Mouse (Mus musculus): Measurements from ENCODE around the gene Cyb5d1.
A peak's percentile ranks its signal among the peaks of the same experiment; 100 is the strongest.

The Cyb5d1 gene

DNA sequence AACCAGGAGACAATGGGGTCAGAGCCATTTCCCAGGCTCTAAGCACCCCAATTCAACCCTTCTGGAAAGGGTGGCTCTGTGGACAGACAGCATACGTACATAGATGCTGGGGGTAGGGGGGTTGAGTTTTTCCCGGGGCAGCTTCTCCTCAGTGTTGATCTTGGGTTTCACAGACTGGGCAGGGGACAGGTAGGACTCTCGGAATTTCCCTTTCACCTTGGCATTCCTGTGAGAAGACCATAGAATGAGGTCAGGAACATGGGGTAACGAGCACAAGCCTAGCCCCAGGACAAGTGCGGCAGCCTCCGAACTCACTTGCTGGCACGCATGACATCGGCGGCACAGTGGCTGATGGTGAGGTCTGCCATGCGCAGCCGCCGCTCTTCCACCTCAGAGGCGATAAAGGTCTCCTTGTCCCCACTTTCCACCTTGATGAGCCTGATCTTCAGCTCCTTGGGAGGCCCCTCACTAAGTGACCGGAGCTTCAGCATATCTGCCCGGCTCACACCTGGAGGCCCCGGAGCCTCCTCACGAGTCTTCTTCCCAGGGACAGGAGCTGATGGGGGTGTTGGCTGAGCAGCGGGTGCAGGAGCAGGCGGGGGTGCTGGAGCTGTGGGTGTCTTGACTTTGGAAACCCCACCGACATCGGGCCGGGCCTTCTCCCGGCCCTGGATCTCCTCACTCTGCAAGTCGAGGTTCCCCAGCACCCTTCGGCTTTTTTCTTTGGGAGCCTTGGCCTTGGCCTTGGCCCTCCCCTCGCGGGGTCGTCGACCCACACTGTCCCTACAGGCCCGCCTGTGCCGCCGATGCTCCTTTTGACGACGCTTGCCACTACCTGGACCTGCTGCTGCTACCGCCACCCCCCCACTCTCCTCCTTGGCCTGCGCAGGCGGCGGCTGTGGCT lies 8.5 kb upstream of the Cyb5d1 start:
- DNase-seq: peak; percentile 28 to 36

DNA sequence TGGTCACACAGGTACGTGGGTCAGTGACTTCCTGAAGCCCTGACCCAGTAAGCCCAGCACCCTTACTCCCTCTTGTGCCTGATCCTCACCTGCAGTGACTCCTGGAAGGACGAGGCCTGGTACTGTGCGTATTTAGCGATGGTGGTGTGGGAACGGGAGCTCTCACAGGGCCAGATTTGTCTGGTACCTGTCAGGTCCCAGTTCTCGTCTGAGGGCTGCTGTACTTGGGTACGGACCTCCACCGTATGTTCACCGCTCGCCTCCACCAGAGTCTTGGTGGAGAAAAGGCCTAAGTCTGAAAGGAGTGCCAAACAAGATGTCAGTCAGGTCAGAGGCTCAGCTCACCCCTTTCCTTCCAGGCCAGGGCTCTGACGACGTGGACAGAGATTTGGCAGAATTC lies 6.6 kb upstream of the Cyb5d1 start:
- DNase-seq: peak in 1 of 2 experiments; percentile 26

DNA sequence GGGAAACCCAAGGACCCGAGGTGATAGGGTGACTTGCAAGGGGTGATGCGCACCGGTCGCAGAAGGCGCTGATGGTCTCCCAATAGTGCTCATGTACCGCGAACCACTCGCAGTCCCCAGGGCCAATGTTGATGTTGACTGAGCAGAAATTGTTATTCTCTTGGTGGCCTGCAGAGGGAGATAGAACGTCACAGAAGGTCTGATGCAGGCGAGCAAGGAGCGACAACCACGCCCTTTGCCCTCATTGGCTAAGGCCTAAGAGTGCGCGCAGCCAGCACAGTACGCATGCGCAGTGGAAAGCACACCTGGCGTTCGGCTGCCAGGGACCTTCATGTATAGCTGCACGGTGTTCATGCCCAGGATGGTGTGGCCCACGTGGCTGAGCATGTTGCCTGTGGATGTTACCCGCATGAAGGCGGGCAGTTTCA lies 5.8 kb upstream of the Cyb5d1 start:
- DNase-seq: peak; percentile 95 to 96

DNA sequence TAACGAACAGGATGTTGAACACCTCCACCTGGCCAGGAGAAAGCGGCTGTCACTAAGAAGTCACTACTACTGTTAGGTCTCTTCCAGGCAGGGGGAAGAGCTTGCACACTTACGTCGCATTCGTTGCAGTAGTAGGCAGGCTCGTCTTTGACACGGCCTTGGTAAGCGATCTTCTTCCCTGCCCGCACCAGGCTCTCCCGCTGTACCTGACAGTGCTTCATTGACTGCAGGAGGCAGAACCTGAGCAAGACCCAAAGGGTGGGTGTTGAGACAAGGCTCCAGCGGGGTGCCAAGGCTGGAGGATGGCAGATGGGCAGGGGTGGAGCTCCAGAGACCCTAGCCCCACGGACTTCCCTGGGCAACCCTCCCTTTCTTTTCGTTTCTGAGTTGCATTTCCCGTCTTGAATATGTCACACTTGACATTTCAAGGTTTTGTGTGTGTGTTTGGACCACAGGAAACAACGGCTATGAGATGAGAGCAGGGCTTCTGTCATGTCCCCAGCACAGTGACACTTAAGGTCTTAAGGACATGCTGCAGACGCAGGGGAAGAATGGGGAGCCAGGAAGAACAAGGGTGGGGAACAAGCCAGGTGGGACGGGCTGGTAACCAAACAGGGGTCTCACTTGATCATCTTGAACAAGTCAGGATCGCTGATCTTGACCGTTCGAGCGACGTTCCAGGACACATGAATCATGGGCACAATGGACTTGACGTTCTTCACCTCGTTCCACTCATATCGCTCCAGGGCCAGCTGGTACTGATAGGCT lies 4.8 kb upstream of the Cyb5d1 start:
- peak; percentile 34 to 45 for DNase-seq

DNA sequence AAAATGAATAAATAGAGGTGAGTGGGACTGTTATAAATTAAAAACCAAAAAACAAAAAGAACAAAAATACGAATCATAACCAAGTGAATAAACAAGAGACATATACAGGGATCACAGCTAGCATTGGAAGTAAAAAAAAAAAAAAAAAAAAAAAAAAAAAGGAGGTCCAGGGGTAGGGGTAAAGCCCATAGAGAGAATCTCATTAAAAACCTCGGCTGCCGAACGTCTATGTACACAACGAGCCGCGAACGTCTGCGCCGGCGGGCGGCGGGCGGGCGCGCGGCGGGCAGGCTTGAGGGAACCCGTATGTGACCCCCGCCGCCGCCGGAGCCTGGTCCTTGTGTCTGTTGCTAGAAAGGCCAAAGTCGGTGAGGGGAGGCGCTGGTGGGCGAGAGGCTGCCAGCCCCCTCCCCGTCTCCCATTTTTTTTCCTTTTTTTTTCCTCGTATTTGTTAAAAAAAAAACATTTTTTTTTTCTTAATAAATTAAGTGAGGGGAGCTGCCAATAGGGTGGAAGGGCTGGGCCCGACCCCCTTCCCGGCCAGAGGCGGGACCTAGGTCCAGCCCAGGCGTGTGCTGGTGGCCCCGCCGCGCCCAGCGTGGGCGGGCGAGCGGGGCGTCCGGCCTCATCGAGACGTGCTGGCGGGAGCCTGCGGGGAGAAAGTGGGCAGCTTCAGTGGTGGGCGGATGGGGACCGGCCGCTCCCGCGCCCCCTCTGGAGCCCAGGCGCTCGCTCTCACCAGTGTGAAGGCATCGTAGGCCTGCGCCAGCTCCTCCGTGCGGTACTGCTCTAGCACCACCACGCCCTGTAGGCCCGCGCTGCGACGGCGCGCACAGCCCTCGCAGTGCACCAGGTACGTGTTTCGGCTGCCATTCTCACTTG lies 4.0 kb upstream of the Cyb5d1 start:
- peak; percentile 40 to 47 for DNase-seq

DNA sequence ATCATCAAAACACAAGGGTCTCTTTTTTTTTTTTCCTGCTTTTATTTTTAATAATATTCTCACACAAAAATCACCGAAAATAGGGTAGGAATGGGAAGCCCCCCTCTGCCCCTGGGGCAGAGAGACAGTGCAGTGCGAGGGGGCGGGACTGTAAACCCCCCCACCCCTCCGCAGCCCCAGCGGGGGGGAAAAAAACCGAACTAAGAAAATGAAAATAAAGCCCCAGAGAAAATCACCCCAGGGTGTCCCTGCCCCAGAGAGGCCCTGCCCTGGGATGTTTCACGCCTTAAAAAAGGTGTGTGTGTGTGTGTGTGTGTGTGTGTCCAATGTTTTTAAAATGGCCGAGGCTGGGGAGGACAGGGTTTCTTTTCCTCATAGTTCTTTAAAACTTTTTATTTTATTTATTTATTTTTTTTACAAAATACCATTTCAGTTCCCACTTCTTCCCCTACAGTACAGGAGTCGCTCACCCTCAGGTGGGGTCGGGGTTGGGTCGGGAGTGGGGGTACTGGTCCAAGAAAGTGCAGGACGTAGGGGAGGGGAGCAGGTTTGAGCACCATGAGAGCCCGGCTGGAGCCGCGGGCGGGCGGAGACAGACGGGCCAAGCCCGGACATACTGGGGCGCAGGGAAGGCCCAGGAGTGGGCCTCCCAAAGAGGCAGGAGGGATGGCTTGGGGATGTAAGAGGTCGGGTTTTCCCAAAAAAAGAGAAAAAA lies 3.2 kb upstream of the Cyb5d1 start:
- peak; percentile 38 to 52 for DNase-seq

DNA sequence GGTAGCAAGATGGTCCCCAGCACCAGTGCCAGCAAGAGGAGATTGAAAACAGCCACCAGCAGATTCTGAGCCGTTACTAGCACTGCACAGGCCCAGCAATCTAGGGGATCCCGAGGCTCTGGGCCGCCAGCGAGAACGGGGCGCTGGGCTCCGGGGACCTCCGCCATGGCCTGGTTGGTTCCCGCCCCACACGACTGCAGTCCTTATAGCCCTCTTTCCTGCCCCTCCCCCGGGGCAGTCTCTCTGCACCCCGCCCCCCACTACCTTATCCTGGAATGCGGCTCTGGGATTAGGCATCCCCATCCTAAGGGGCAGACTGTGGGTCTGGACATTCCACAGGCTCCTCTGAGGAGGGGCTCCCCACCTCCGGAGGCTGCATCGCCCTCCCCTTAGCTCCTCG lies 2.6 kb upstream of the Cyb5d1 start, which contains the start of gene Tmem88:
Gene Tmem88 (minus strand): TSS at position 176 of the 400 bp plus-strand sequence.
- peak; percentile 50 to 55 for DNase-seq

DNA sequence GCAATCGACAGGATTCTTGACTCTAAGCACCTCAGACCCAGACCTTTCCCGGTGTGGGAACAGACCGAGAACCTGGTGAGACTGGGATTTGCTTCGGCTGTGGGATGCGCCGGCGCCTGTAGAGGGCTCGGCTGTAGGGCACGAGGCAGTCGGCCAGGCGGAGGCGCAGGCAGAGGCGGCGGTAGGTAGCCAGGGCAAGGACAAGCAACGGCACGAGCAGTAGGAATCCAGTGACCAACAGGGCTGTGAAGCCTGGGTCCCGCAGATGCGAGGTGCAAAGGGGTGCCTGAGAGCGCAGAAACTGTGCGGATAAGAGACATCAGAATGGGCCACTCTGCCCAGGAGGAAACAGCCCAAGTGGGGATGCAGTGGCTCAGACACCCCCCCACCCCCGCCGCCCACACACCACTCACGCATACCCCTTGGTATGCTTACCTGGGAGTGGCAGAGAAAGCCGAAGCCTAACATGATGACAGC lies 2.2 kb upstream of the Cyb5d1 start:
- DNase-seq: peak; percentile 51 to 62

DNA sequence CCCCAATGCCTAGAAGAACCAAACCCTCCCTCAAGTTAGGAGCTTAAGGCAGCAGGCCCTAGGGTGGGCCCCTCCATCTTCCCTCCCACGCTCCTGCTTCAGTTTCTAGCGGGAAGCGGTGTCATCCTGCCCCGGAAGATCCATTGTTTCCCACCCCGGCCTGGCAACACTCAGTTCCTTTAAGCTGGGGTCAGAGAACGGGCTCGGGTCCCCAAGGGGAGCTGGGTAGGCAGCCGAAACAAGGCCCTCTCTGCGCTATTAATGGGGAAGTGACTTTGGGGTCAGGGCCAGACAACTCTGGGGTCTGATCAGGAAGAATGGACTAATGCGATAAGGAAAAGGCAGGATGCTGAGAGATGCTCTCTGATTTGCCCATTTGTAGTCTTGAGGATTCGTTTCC lies 1.3 kb upstream of the Cyb5d1 start:
- DNase-seq: peak; percentile 34 to 48

DNA sequence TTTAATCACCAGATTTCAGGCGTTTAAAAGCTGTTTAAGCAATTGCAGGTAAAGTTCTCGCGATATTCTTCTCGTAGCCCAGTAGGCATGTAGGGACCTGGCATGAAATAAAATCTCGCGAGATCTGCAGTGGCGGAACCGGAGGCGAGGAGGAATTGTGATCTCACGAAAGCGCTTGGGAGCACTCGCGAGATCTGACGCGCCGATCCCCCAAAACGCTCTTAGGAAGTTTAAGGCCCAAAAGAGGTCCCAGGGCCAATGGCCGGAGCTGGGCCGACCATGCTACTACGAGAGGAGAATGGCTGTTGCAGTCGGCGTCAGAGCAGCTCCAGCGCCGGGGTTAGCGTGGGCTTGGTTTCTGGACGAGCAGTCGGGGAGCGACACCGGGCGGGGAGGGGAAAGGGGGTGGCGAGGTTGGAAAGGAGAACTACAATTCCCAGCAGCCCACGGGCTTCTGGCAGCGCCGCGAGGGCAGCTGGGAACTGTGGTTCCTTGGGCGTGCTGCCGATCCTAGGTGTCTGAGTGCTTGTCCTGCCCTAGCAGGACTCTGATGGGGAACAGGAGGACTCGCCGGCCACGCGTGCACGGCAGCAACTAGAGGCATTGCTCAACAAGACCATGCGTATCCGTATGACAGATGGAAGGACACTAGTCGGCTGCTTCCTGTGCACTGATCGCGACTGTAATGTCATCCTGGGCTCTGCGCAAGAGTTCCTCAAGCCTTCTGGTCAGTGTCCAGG lies 373 bp upstream of the Cyb5d1 start:
- peak; percentile 97 to 98 for DNase-seq

DNA sequence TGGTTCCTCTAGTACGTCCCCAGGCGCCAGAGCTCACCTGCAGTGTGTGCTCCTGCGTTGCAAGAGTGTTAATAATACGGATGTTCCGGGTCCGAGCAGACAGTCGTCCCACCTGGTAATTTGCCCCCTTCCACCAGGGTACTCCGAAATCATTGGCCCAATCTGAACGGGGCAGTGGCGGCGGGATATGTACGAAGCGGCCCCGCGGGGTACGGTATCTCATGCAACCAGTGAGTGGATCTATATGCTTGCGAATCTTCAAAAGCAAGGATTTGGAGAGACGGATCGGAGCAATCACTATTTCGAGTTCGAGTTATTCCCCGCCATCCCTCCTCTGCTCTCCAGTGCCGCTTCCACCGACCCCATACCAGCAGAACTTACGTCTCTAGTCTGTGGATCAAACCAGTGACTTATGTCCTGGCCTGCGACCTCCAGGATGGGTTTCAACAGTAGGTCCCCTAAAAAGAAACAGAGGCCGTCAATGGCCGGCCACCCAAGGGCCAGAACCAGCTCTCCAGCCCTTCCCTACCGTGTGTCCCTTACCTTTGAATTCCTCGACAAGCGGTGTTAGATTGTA lies 752 bp downstream of the Cyb5d1 start:
- DNase-seq: peak in 1 of 2 experiments; percentile 36

DNA sequence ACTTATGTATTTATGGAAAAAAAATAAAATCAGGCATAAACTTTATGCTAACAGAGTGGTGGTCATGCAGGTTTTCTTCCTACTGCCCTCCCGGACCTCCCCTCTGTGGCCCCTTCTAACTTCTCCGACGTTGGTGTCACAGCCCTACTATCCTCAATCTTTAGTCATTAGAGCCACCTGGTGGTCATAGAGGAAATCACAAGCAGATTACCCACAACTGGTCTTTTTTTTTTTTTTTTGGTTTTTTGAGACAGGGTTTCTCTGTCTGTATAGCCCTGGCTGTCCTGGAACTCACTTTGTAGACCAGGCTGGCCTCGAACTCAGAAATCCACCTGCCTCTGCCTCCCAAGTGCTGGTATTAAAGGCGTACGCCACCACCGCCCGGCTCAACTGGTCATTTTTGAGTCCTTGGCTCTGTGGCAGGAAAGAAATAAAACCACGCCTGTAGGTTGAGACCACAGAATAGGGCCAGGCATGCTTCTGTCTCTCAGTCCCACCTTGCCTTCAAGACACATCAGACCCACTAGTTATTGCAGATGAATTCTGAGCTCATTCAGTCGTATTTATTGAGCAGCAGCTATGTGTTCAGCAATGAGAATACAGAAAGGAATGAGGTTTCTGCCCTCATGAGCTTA lies 4.9 kb downstream of the Cyb5d1 start:
- DNase-seq: peak; percentile 90 to 93

DNA sequence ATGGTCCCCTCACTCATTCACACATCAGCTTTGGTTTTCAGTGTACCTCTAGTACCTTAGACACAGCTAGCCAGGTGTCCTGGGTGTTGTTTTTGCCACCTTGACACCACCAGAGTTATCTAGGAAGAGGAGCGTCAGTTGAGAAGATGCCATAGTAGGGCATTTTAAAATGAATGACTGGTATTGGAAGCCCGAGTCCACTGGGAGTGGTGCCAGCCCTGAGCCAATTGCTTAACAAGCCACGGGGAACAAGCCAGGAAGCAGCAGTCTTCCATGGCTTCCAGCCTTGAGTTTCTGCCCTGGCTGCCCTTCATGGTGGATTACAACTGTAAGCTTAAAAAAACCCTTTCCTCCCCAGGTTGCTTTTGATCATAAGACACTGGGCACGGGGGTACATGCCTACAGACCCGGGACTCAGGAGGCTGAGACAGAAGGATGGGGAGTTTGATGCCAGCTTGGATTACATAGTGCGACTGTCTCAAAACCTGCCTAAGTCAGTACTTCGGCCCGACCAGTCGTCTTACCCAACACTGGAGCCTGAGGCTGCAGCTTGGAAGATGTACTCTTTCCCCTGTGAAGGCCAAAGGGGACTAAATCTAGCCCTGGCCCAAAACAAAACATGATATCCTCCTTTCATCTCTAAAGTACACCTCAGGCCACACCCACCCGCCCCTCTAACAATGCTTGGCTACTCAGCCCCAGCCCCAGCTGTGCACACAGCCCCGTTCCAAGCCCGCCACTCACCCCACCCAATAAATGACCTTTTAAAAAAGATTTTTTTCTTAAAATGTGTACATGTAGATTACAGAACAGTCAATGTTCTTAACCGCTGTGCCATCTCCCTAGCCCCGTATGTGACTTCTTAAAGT lies 5.7 kb downstream of the Cyb5d1 start:
- DNase-seq: peak; percentile 83 to 85

DNA sequence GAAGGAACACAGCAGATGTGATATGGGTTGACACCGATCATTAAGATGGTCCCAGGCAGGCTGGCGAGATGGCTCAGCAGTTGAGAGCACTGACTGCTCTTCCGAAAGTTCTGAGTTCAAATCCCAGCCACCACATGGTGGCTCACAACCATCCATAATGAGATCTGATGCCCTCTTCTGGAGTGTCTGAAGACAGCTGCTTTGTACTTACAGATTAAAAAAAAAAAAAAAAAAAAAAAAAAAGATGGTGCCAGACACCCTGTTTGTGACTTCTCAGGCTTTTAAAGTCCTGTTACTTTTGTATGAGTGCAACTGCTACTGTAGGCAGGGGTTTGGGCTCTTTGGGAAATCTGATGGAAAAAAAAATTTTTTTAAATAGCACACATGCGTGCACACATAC lies 6.8 kb downstream of the Cyb5d1 start:
- DNase-seq: no peak

DNA sequence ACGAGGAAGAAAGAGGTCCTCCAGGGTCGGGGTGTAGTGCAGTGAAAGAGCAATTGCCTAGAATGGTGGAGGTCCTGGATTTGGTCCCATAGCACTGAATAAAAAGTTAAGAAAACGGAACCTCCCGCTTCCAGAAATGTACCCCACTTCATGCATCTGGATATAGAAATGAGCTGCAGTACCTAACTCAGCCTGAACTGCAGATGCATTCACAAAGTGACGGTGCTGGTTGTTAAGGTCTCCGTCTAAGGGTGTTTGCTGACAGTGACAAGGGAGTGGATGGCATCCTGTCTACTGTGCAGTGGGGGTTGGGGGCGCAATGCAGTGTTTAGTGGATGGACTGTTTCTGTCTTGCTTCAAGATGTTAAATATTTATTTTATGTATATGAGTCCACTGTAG lies 8.7 kb downstream of the Cyb5d1 start:
- no peak for DNase-seq

DNA sequence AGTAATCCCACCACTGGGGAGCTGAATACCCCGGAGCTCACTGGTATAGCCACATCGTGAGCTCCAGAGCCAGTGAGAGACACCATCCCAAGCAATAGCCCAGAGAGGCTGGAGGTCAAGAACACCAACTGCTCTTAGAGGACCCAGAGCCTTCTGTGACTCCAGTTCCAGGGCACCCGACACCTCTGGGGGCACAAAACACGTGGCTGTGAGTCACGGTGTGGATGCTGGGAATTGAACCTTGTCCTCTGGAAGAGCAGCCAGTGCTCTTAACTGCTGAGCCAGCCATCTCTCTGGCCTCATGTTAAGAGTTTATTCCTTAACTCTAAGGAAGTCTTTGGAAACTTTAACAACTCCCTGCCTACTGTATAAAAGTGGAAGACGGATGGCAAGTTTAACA lies 10.5 kb downstream of the Cyb5d1 start:
- DNase-seq: no peak

DNA sequence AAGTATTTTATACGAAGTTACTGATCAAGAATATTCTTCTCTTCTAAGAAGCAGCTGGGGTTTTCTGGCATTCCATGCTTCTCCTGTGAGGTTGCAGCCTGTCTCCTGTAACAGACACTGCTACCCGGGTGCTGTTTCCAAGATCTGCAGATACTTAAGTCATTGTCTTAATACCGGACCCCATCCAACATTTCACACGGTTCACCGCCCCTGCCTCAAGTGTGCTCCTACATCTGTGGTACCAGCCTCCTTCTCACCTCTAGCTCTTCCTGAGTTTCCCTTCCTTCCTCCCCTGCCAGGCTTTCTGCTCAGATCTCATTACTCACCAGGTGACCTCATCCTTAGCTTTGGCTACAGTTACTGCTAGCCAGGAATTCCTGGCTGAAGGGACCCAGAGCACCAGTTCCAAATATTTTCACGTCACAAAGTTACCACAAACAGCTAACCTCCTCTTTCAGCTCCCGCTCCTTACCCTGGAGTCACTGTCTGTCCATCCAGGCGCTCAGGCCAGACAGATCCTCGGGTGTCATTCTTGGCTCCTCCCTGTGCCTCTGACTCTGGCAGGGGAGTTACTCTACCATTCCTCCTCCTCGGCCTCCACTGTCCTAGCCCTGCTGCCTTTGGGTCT lies 12.8 kb downstream of the Cyb5d1 start:
- peak; percentile 50 to 58 for DNase-seq

DNA sequence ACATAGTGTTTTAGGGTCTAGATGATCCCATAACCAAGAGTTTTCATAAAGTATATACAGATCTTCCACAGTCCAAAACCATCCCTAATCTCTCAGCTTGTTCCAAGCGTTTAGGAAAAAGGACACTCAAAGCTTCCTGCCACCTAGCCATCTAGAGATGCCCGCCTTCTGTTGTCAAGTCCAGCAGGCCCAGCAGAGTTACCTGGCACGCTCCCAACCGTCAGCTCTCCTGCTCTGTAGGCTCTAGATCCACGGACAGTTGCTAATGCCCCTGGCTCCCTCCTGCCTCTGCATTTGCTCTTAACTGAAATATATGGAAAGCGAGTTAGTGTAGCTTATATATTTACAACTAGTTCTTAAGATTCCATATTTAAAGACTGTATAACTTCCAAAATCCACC lies 14.1 kb downstream of the Cyb5d1 start:
- peak; percentile 88 to 90 for DNase-seq

DNA sequence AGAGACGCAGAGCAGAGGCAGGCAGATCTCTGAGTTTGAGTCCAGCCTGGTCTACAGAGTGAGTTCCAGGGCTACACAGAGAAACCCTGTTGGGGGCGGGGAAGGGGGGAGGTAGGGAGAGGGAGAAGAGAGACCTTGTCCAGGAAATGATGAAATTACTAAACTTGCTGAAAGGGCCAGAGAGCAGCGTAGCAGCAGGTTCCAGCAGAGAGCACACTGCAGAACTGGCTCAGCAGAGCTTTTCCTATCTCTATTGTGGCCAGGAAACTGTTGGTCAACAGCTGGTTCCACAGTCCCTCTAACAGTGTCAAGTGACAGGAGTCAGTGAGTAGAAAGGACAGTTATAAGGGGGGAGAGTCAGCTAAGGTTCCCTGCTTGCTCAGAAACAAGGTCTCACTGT lies 15.8 kb downstream of the Cyb5d1 start:
- DNase-seq: no peak

All from cerebellum, postnatal 10 days (tissue).